Mouse (Mus musculus) thymus, postnatal 4 days (tissue): ENCODE measurements around the gene Gm3776.
"Not testable (repeated sequence)": the region's sequence is repeated elsewhere in the genome, so short reads cannot be mapped to it uniquely, and the experiment has no call there.

ENCODE experiments used
- DNase-seq: peaks from one replicate; pipeline ENCODE4 v3.0.0; 2021

Gene Gm3776

DNA sequence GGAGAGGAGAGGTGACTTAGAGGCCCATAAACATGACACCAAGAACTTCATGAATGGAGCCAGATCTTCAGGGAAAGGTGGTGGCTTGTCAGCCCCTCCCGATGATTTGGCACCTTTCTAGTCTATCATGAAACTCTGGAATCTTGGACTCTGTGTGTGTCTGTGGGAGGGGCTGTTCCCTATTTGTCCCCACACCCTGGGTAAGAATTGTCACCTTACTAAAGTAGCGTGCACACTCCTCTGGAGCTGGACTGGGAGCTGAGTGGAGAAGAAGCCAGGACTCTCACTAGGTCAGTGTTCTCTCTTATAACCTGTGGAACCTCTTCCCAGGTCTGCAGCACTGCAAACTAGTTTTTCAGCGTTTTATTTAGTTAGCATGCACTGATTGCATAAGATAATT, at the start of gene Gm3776:
Gene Gm3776, plus strand, starts transcription at position 216 of the 400 bp plus-strand sequence.
- DNase-seq, result not testable (repeated sequence)

DNA sequence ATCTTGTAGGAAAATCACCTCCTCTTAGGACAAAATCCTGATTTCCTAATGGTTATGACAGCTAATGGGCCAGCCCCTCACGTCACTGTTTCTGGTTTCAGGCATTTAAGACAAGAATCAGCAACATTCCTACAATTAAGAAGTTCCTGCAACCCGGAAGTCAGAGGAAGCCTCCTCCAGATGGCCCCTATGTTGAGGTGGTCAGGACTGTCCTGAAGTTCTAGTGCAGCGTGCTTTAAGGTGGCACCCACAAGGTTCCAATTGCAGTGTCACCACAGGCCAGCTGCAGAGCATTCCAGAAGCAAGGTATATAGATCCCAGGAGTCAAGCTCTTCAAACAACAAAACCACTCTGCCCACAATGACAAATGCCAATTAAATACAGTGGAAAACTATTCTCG, 48.0 kb upstream of the Gm3776 start:
- no peak for DNase-seq

- DNase-seq, result no peak
These were observed 46.9 kb upstream of the Gm3776 start for GRCm38 (mm10) chr9:78210079-78210478.

DNA sequence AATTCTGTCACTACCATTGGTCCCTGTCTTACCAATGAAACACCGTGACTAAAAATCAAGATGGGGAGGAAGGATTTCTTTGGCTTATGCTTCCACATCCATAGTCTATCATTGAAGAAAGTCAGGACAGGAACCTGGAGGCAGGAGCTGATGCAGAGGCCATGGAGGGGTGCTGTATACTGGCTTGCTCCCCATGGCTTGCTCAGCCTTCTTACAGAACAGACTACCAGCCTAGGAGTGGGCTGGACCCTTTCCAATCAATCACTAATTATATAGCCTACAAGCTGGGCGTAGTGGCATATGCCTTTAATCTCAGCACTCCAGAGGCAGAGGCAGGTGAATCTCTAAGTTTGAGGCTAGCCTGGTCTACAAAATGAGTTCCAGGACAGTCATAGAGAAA, 46.1 kb upstream of the Gm3776 start:
- DNase-seq, result no peak

DNA sequence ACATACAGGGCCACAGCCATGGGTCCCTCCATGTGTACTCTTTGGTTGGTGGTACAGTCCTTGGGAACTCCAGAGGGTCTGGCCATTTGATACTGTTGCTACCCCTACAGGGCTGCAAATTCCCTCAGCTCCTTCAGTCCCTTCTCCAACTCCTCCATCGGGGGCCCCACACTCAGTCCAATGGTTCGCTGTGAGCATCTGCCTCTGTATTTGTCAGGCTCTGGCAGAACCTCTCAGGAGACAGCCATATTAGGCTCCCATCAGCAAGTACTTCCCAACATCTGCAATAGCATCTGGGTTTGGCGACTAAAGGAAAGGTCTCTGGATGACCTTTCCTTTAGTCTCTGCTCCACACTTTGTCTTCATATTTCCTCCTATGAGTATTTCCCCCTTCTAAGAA, 45.4 kb upstream of the Gm3776 start:
- no peak for DNase-seq

- DNase-seq, result no peak
These were observed 44.4 kb upstream of the Gm3776 start for GRCm38 (mm10) chr9:78212341-78213049.

DNA sequence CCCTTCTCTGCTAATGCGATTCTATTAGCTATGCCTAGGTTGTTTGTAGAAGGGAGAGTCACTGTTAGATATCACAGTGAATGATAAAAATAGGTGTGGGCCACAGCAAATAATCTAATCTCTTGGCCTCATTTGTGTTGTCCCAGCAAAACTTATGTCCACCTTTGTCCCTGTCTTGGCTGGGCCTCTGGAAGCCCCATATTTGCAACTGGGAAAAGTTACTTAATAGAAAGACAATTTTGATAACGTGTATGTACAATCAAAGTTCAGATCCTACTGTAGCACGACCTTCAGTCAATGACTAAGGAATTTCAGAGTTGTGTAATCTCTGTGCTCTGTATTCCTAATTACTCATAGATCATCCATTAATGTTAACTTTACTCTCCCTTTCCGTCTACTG, 39.9 kb upstream of the Gm3776 start:
- DNase-seq, result no peak

GRCm38 (mm10) chr9:78222616-78223015, 34.3 kb upstream of the Gm3776 start:
- no peak for DNase-seq

- DNase-seq, result no peak
These were observed 33.6 kb upstream of the Gm3776 start for GRCm38 (mm10) chr9:78223221-78223902.

DNA sequence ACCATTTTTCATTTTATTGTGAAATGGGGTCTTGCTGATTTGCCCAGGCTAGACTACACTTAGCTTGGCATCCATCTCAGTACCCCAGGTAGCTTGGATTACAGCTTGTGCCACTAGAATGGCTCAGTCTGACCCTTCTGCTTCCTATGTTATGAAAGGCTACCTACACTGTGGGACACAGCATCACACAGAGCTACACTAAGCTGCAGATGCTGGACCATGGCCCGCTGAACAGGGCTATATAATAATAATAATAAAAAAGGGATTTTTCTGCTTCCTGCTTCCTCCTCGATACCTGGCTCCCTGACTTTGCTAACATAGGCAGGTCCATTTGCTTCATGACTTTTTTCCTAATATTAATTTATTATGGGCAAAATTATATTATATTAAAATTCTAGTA, 32.5 kb upstream of the Gm3776 start:
- no peak for DNase-seq

- no peak for DNase-seq
These were observed 31.6 kb upstream of the Gm3776 start for GRCm38 (mm10) chr9:78225304-78225703.

DNA sequence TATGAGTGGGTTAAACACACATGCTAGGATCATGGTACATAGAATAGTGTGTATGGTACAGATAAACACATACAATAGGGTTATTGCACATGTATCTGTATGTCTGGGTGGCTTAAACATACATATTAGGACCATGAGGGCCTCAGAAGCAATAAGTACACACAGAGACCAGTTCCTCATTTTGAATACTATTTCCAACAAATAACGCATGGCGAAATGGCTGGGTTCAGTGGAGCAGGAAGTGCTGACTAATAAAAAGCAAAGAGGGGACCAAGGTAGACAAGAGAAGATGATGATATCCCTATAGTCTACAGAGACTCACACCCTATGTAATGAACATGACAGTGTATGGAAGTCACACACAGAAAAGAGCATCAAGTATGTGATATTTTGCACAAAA, 28.8 kb upstream of the Gm3776 start:
- DNase-seq, result no peak

DNA sequence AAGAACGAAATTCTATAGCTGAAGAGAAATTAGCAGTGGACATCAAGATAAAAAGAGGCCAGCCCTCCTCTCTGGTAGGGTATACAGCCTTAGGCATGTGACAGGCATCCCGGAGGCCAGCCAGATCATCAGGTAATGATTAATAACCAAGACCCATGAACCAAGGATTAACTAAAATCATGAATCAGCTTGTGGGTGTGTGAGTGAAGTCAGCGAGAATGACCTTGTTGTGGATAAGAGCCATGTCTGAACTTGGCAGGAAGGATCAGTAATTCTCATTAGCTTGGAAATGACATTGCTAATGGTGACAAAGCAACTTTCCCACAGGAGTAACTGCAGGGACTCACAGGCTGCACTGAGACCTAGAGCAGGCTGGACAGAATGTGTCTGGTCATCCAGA, 27.3 kb upstream of the Gm3776 start:
- not testable (repeated sequence) for DNase-seq

DNA sequence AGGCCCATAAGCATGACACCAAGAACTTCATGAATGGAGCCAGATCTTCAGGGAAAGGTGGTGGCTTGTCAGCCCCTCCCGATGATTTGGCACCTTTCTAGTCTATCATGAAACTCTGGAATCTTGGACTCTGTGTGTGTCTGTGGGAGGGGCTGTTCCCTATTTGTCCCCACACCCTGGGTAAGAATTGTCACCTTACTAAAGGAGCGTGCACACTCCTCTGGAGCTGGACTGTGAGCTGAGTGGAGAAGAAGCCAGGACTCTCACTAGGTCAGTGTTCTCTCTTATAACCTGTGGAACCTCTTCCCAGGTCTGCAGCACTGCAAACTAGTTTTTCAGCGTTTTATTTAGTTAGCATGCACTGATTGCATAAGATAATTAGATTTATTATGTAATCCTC, 26.5 kb upstream of the Gm3776 start, which contains the start of gene Gsta1:
Gene Gsta1, plus strand, starts transcription at position 196 of the 400 bp plus-strand sequence.
- not testable (repeated sequence) for DNase-seq

GRCm38 (mm10) chr9:78233121-78233695, 23.7 kb upstream of the Gm3776 start:
- not testable (repeated sequence) for DNase-seq

DNA sequence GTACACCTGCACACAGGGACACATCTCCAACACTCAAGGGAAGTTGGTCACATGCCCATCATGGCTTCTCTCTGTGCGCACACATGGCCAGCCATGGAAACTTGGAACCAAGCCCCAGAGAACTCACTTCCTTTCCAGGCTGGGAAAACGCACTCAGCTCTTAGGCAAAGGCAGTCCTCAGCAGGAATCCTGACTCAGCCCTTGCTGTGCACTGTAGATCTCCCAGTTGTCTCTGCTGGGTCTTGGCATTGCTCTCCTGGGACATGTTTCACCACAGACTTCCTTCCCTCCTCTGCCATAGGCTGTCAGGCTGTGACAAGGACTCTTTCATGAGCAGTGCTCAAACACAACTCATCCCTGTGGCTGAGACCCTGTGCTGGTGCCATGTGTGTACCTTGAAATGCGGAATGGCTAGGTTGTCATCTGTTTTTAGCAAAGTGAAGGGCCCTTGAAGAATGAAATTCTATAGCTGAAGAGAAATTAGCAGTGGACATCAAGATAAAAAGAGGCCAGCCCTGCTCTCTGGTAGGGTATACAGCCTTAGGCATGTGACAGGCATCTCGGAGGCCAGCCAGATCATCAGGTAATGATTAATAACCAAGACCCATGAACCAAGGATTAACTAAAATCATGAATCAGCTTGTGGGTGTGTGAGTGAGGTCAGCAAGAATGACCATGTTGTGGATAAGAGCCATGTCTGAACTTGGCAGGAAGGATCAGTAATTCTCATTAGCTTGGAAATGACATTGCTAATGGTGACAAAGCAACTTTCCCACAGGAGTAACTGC, 1.1 kb upstream of the Gm3776 start:
- DNase-seq, result not testable (repeated sequence)

GRCm38 (mm10) chr9:78259688-78260087, 2.8 kb downstream of the Gm3776 start:
- DNase-seq, result peak; percentile 66

DNA sequence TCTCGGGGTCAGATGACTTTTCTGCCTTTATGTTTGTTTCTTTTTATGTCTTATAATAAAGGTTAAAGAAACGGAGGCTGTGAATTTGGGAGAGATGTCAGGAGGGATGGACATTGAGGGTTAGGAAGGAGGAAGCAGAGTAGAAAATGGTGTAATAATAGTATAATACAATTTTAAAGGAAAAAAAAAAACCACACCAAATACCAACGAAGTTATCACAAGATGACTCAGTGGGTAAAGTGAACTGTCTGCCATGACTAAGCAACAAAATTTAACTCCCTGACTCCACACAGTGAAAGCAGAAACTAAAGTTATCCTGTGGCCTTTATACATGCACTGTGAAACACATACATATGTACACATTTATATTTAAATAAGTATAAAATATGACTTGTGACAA, 14.0 kb downstream of the Gm3776 start:
- DNase-seq, result not testable (repeated sequence)

- not testable (repeated sequence) for DNase-seq
These were observed 25.2 kb downstream of the Gm3776 start for GRCm38 (mm10) chr9:78282002-78282711.

GRCm38 (mm10) chr9:78289063-78289462, 32.1 kb downstream of the Gm3776 start:
- DNase-seq, result not testable (repeated sequence)

DNA sequence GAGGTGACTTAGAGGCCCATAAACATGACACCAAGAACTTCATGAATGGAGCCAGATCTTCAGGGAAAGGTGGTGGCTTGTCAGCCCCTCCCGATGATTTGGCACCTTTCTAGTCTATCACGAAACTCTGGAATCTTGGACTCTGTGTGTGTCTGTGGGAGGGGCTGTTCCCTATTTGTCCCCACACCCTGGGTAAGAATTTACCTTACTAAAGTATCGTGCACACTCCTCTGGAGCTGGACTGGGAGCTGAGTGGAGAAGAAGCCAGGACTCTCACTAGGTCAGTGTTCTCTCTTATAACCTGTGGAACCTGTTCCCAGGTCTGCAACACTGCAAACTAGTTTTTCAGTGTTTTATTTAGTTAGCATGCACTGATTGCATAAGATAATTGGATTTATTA, 32.8 kb downstream of the Gm3776 start, which contains the start of gene Gm10639:
Gene Gm10639, plus strand, starts transcription at position 201 of the 400 bp plus-strand sequence.
- not testable (repeated sequence) for DNase-seq

- not testable (repeated sequence) for DNase-seq
These were observed 35.5 kb downstream of the Gm3776 start for GRCm38 (mm10) chr9:78292462-78292861.
